Mouse (Mus musculus) myocyte (in vitro differentiated cells): Measurements from ENCODE around the gene Als2cr12.
"Not testable (repeated sequence)": the region's sequence is repeated elsewhere in the genome, so short reads cannot be mapped to it uniquely, and the experiment has no call there.

Source experiments
- E2F4 ChIP-seq: IDR thresholded peaks from one replicate; pipeline ENCODE4 v1.6.1; 2011; ENCODE audit warnings: mild to moderate bottlenecking, control low read depth, moderate library complexity; ENCODE audit not compliant: insufficient read depth
- MAX ChIP-seq: IDR thresholded peaks from one replicate; pipeline ENCODE4 v1.6.1; 2011; ENCODE audit warnings: low read depth, mild to moderate bottlenecking, control low read depth
- MYOG ChIP-seq, 3 experiments: IDR thresholded peaks; one replicate each; pipeline ENCODE4 v1.6.1; 2011; ENCODE audit warnings: control low read depth in 2 of 3, low read depth in 2 of 3, mild to moderate bottlenecking in 2 of 3; ENCODE audit not compliant: insufficient read length in 2 of 3, control insufficient read depth in 1 of 3, insufficient read depth in 1 of 3
- POLR2A ChIP-seq: IDR thresholded peaks from one replicate; pipeline ENCODE4 v1.6.1; 2011; ENCODE audit warnings: low read depth, mild to moderate bottlenecking, control low read depth, moderate library complexity; ENCODE audit not compliant: insufficient read length
- POLR2AphosphoS2 ChIP-seq: IDR thresholded peaks from one replicate; pipeline ENCODE4 v1.6.1; 2011; ENCODE audit warnings: low read depth, control low read depth; ENCODE audit not compliant: insufficient read length
- TCF12 ChIP-seq: IDR thresholded peaks from one replicate; pipeline ENCODE4 v1.6.1; 2011; ENCODE audit warnings: mild to moderate bottlenecking, control low read depth; ENCODE audit not compliant: poor library complexity, insufficient read depth, severe bottlenecking
- TCF3 ChIP-seq: IDR thresholded peaks from one replicate; pipeline ENCODE4 v1.6.1; 2011; ENCODE audit warnings: low read depth, control low read depth; ENCODE audit not compliant: insufficient read length
- USF1 ChIP-seq: IDR thresholded peaks from one replicate; pipeline ENCODE4 v1.6.1; 2011; ENCODE audit warnings: low read depth, mild to moderate bottlenecking, control low read depth, moderate library complexity

- not testable (repeated sequence) for TF ChIP-seq POLR2AphosphoS2; POLR2A; MAX; TCF12; USF1; TCF3; MYOG (IDR thresholded peaks at IDR 0.05; ENCODE audit: control insufficient read depth in 1 of 3, insufficient read depth in 1 of 3, insufficient read length in 2 of 3, low read depth in 2 of 3); E2F4
Measured at GRCm38 (mm10) chr1:58710043-58710442, 14.3 kb upstream of the Als2cr12 start.
